Comparison of ENCODE assay signal across 18 mouse cellular contexts in genomic region chr16:56147679-56148078, GRCm38 (mm10). TPM values are rescaled to one million over a fixed set of nuclear protein-coding genes. Genes with fewer than 3 reads are reported as not detected.
DNase-seq lines count a peak whose midpoint lies in the region; ATAC-seq and TF ChIP-seq lines count a peak whose summit lies in the region.
"Had no signal": no experiment of that assay in that cellular context is flagged by ENCODE, and none has a peak within 500 bp of the region (broad histone marks: within the 10 kb centered on the region; RNA-seq: fewer than 3 reads in every experiment).

No protein-coding gene starts in this region.

- no peaks in the 10 kb centered on the region for H3K36me3 ChIP-seq in kidney, adult 2 months (ENCODE audit: control insufficient read depth, insufficient read depth, low read length)
- no peaks in the 10 kb centered on the region for H3K36me3 ChIP-seq in E14TG2a.4 (ENCODE audit: insufficient read depth, low read length)
- no peaks in the 10 kb centered on the region for H3K36me3 ChIP-seq in thymus, adult 2 months (ENCODE audit: control insufficient read depth, insufficient read depth, low read length)
- H3K36me3 ChIP-seq in heart, embryonic 12.5 days, result peaks cover 7% of the 10 kb centered on the region; the same call in 1 of the 2 replicates
- H3K36me3 ChIP-seq: hindbrain, embryonic 12.5 days; neural tube, embryonic 12.5 days had no signal

- 0 out of 2 replicates have a peak, but pooled peaks have one; percentile 10 for TF ChIP-seq CTCF in kidney, adult 2 months (conservative IDR thresholded peaks at IDR 0.05; ENCODE audit: insufficient read depth, insufficient read length, low read depth, low read length)
- peak; percentile 19; the same call in 1 of the 2 replicates for TF ChIP-seq CTCF in E14TG2a.4 (conservative IDR thresholded peaks at IDR 0.05; ENCODE audit: low read length)
- TF ChIP-seq CTCF in thymus, adult 2 months (IDR thresholded peaks at IDR 0.05; ENCODE audit: borderline replicate concordance, control insufficient read depth, extremely low read depth, insufficient read depth, low read length, poor library complexity), result no peak

- no peaks in the 10 kb centered on the region for H3K27me3 ChIP-seq in kidney, adult 2 months (replicated peaks; ENCODE audit: control insufficient read depth, insufficient read depth, low read length)
- H3K27me3 ChIP-seq in E14TG2a.4 (ENCODE audit: insufficient read depth, low read length), result no peaks in the 10 kb centered on the region
- no peaks in the 10 kb centered on the region for H3K27me3 ChIP-seq in thymus, adult 2 months (ENCODE audit: control insufficient read depth, insufficient read depth, low read length)
- no peaks in the 10 kb centered on the region for H3K27me3 ChIP-seq in heart, embryonic 12.5 days (replicated peaks)
- H3K27me3 ChIP-seq: hindbrain, embryonic 12.5 days; limb, embryonic 15.5 days; neural tube, embryonic 12.5 days had no signal

- ATAC-seq in heart, embryonic 12.5 days (ENCODE audit: insufficient number of reproducible peaks, low FRiP score), result no peak
- ATAC-seq: forebrain, postnatal 0 days had no signal

- H3K9me3 ChIP-seq in E14TG2a.4 (ENCODE audit: low read length), result no peaks in the 10 kb centered on the region
- no peaks in the 10 kb centered on the region for H3K9me3 ChIP-seq in heart, embryonic 12.5 days (replicated peaks)
- H3K9me3 ChIP-seq: hindbrain, embryonic 12.5 days; limb, embryonic 15.5 days; neural tube, embryonic 12.5 days had no signal

- H3K9ac ChIP-seq in heart, embryonic 12.5 days, result no peak overlapping the region
- H3K9ac ChIP-seq: forebrain, postnatal 0 days; hindbrain, embryonic 12.5 days; limb, embryonic 15.5 days; neural tube, embryonic 12.5 days had no signal

- no peak for DNase-seq in kidney, adult 2 months
- no peak for DNase-seq in kidney, postnatal 14 days
- DNase-seq in 416B (ENCODE audit: low read depth), result peak; percentile 31
- DNase-seq in ZHBTc4 (ENCODE audit: low read depth, low spot score), result peak; percentile 33
- DNase-seq in testis, postnatal 14 days (ENCODE audit: low spot score), result no peak
- no peak for DNase-seq in thymus, adult 2 months
- DNase-seq: adrenal gland, adult 2 months; cerebellum, adult 8-10 months; forebrain, postnatal 0 days; gastrocnemius, postnatal 10 days; kidney, adult 8-10 months; kidney, postnatal 36 days; thymus, postnatal 36 days had no signal

- 45% methylated on average over 2 of the region's 2 CpGs for WGBS in kidney, adult 2 months
- 78% methylated on average over 2 of the region's 2 CpGs for WGBS in thymus, adult 2 months
- WGBS in heart, embryonic 12.5 days, result 35% methylated on average over 2 of the region's 2 CpGs

- H3K4me3 ChIP-seq in kidney, adult 2 months (ENCODE audit: insufficient read depth, low read depth, low read length), result no peak overlapping the region
- H3K4me3 ChIP-seq in E14TG2a.4 (replicated peaks; ENCODE audit: low read length), result no peak overlapping the region
- H3K4me3 ChIP-seq in thymus, adult 2 months (ENCODE audit: control insufficient read depth, insufficient read depth, low read length), result no peak overlapping the region
- H3K4me3 ChIP-seq in heart, embryonic 12.5 days, result no peak overlapping the region
- H3K4me3 ChIP-seq: hindbrain, embryonic 12.5 days; limb, embryonic 15.5 days; neural tube, embryonic 12.5 days had no signal

- no peaks in the 10 kb centered on the region for H3K4me1 ChIP-seq in kidney, adult 2 months (ENCODE audit: control insufficient read depth, insufficient read depth, low read length)
- peaks cover 4% of the 10 kb centered on the region for H3K4me1 ChIP-seq in E14TG2a.4 (replicated peaks; ENCODE audit: low read depth, low read length)
- H3K4me1 ChIP-seq in thymus, adult 2 months (replicated peaks; ENCODE audit: control insufficient read depth, insufficient read depth, low read length), result no peaks in the 10 kb centered on the region
- H3K4me1 ChIP-seq in heart, embryonic 12.5 days (replicated peaks), result no peaks in the 10 kb centered on the region
- H3K4me1 ChIP-seq: hindbrain, embryonic 12.5 days; limb, embryonic 15.5 days; neural tube, embryonic 12.5 days had no signal

- no peak for TF ChIP-seq POLR2A in kidney, adult 2 months (IDR thresholded peaks at IDR 0.05; ENCODE audit: low read depth, low read length)
- no peak for TF ChIP-seq POLR2A in thymus, adult 2 months (IDR thresholded peaks at IDR 0.05; ENCODE audit: control insufficient read depth, extremely low read depth, insufficient read depth, low read length, poor library complexity)

- no peak overlapping the region for H3K27ac ChIP-seq in kidney, adult 2 months (ENCODE audit: insufficient read depth, low read depth, low read length)
- no peak overlapping the region for H3K27ac ChIP-seq in thymus, adult 2 months (ENCODE audit: control insufficient read depth, insufficient read depth, low read length)
- H3K27ac ChIP-seq in heart, embryonic 12.5 days (ENCODE audit: poor library complexity, severe bottlenecking), result no peak overlapping the region
- H3K27ac ChIP-seq: hindbrain, embryonic 12.5 days; limb, embryonic 15.5 days; neural tube, embryonic 12.5 days had no signal

- H3K4me2 ChIP-seq in heart, embryonic 12.5 days, result no peak overlapping the region
- H3K4me2 ChIP-seq: hindbrain, embryonic 12.5 days; limb, embryonic 15.5 days; neural tube, embryonic 12.5 days had no signal

RNA-seq across cellular contexts. Expression of gene Impg2, which starts 56.4 kb away (rescaled TPM):
- polyA plus RNA-seq in kidney, adult 2 months (2012; rRNA removed), result 0.17 and 0.19 TPM in 2 replicates
- polyA plus RNA-seq in thymus, adult 2 months (2012; rRNA removed), result 0.24 and 0.28 TPM in 2 replicates
- 0.08 and 0.13 TPM in 2 replicates for polyA plus RNA-seq in heart, embryonic 12.5 days (2016; fragmentation: Nextera tagmentation; extraction: Ambion mirVana)

Comparison
In these comparisons a context has a peak if more than half of its experiments do, and no peak if none do; other contexts are left out.
1. DNase-seq: peak in 416B (single experiment) and ZHBTc4 (single experiment); none in kidney, adult 2 months (single experiment), kidney, postnatal 14 days (single experiment), testis, postnatal 14 days (single experiment) and thymus, adult 2 months (single experiment).